Mouse (Mus musculus) erythroblast, embryonic 14.5 days (primary cell): ENCODE data around the gene Dnmt1. TPM values are rescaled to one million over a fixed set of nuclear protein-coding genes. Genes with fewer than 3 reads are reported as not detected.

Experiments
- H3K27me3 ChIP-seq: 2 replicates; pipeline ENCODE4 v1.6.1; 2012; ENCODE audit warnings: inconsistent platforms; ENCODE audit not compliant: control insufficient read depth
- H3K36me3 ChIP-seq: 2 replicates; pipeline ENCODE4 v1.6.1; 2012; ENCODE audit warnings: mild to moderate bottlenecking, inconsistent platforms; ENCODE audit not compliant: control insufficient read depth
- H3K4me1 ChIP-seq: 2 replicates; pipeline ENCODE4 v1.6.1; 2012; ENCODE audit warnings: inconsistent platforms; ENCODE audit not compliant: control insufficient read depth
- H3K4me3 ChIP-seq: replicated peaks from 2 replicates; pipeline ENCODE3; 2012; ENCODE audit warnings: moderate library complexity, mild to moderate bottlenecking, inconsistent platforms
- H3K9me3 ChIP-seq: 2 replicates; pipeline ENCODE4 v1.6.1; 2012; ENCODE audit warnings: low read length, inconsistent platforms, mixed read lengths; ENCODE audit not compliant: control insufficient read depth
- GATA1 ChIP-seq: IDR thresholded peaks from 2 replicates; pipeline ENCODE4 v1.6.1; 2012; ENCODE audit warnings: low read length, inconsistent platforms, mixed read lengths
- TAL1 ChIP-seq: IDR thresholded peaks from 3 replicates; pipeline ENCODE4 v1.6.1; 2012; ENCODE audit warnings: low read length, inconsistent platforms, mixed read lengths
- polyA plus RNA-seq: library from polyadenylated mRNA; stranded (reverse); fragments of >175 nt; gene quantifications from 2 replicates; pipeline ENCODE4 v1.2.3, GENCODE M21; 2012

Dnmt1 gene
- polyA plus RNA-seq, 1 experiment = 25.3 TPM

DNA sequence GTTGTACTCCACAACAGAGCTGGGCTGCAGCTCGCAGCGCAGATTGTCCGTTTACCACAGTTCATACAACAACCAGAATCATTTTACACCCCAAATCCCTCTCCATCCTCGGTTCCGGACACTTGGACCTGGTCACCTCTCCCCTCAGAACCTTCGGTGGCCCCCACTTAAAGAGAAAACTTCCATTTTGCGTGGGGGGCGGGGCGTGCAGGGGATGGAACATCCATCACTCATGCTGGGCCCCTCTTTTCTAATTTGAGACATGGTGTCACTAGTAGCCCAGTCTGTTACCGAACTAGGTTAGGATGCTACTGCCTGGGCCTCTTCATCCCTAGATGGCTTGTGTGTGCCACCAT, 81.0 kb downstream of the Dnmt1 start:
- no peaks in the 10 kb centered on the region for H3K27me3 ChIP-seq

GRCm38 (mm10) chr9:20878041-20878709, 81.5 kb downstream of the Dnmt1 start:
- Histone ChIP-seq H3K9me3 (no peaks in the 10 kb centered on the region), H3K27me3 (no peaks in the 10 kb centered on the region), H3K4me1 (peaks cover 37% of the 10 kb centered on the region), H3K36me3 (peaks cover 5% of the 10 kb centered on the region; the same call in 1 of the 2 replicates), H3K4me3 (peak overlapping the region; percentile 68)
- TF ChIP-seq GATA1 (no peak), TAL1 (no peak)

More for the DNA sequence above, 81.0 kb downstream of the Dnmt1 start:
- peak overlapping the region; percentile 68 for H3K4me3 ChIP-seq
- TF ChIP-seq TAL1 = no peak
- no peak for TF ChIP-seq GATA1
- peaks cover 37% of the 10 kb centered on the region for H3K4me1 ChIP-seq
- H3K36me3 ChIP-seq = peaks cover 1% of the 10 kb centered on the region; the same call in 1 of the 2 replicates
- no peaks in the 10 kb centered on the region for H3K9me3 ChIP-seq

DNA sequence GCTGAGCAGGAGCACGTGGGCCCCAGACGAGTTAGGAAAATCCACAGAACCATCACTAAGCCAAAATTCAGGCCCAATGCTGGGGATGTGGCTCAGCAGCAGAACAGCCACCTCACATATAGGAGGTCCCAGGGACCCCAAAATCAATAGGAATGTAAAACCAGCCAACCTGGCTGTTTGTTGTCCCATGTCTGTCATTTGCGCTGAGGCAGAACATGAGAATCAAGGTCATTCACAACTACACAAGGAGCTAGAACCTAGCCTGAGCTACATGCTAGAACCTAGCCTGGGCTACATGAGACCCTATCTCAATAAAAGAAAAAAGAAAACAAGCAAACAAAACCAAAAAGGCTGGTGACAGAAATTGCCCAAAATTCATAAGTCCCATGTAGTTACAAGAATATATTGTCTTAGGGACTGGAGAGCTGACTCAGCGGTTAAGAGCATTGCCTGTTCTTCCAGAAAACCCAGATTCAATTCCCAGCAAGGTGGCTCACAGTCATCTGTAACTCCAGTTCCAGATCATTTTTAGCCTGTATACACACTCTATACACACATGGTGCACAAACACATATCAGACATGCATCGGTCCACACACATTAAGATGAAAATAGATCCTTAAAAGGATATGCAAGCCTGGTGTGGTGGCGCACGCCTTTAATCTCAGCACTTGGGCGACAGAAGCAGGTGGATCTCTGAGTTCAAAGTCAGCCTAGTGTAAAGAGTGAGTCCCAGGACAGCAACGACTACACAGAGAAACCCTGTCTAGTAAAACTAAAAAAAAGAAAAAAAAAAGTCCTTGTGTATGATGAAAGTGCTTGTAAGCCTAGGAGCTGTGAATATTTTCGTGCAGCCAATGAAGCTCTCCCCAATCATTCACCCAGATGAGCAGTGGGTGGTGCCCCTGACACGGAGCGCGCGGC, 82.3 kb downstream of the Dnmt1 start:
- TF ChIP-seq GATA1 (no peak), TAL1 (no peak)

DNA sequence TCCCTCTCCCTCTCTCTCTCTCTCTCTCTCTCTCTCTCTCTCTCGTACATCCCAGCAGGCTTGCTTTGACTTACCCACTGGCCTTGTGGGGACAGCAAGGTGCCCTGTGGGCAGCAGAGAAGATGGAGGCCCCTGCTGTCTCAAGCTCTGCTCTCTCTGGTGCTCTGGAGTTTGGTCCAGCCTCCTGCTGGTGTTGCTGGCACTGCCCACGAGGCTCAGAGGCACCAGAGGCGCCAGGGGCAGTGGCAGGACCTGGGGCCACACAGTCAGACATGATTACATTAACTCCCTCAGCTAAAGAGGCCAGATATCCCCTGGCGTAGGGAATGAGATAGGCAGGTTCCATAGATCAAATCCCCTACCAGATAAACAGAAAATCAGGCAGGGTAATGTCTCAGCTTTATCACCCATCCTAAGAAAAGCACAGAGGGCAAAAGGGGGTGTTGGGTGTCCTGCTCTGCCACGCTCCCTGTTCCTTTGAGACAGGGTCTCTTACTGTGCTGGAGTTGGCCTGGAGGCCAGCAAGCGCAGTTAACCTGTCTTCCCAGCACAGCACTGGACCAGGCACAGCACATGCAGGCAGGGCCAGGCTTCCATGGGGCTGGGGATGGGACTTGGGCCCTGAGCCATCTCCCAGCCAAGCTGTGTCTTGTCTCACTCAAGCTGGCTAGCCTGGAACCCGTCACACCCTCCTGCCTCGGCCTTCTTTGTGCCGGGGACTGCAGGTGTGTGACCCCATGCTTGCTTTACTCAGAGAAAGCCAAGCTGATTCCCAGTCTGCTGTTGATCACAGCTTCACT, 83.2 kb downstream of the Dnmt1 start:
- no peak for TF ChIP-seq GATA1
- no peak for TF ChIP-seq TAL1
- H3K9me3 ChIP-seq = no peaks in the 10 kb centered on the region
- peaks cover 40% of the 10 kb centered on the region for H3K4me1 ChIP-seq
- no peaks in the 10 kb centered on the region for H3K27me3 ChIP-seq
- peaks cover 10% of the 10 kb centered on the region; the same call in 1 of the 2 replicates for H3K36me3 ChIP-seq
- H3K4me3 ChIP-seq = no peak overlapping the region

More for the DNA sequence above, 82.3 kb downstream of the Dnmt1 start:
- no peaks in the 10 kb centered on the region for H3K9me3 ChIP-seq
- H3K4me1 ChIP-seq = peaks cover 40% of the 10 kb centered on the region
- H3K4me3 ChIP-seq = peak overlapping the region; percentile 68
- H3K36me3 ChIP-seq = peaks cover 10% of the 10 kb centered on the region; the same call in 1 of the 2 replicates
- H3K27me3 ChIP-seq = no peaks in the 10 kb centered on the region

DNA sequence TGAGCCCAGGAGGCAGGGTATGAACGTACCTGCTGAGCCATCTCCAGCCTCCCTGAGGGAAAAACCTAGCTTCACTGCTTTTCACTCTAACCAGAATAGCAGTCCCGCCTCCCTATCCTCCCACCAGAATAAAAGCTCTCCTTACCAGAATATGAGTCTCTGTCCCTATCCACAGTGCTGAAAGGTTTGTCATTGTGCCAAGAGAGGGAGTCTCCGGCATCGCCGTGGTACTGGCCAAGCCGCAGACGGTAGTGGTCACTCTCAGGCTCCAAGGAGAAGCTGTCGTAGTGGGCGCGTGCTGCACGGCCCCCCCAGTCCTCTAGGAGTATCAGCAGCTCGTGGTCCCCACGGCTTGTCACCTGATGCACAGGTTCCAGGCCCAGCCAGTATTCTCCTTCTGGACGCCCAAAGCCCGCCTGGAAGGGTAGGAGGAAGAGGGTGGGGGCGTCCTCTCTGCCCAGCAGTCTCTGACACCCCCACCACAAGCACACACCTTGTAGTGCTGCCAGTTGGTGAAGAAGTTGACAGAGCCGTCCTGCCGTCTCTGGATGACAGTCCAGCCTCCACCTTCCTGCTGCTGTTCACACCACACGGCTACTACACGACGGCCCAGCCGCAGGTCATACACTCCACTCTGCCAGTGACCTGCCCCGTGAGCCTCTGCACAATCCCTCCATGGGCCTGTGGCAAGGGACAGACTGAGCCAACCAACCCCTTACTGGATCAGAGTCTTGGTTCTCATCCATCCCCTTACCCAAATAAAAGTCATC, 84.5 kb downstream of the Dnmt1 start:
- Histone ChIP-seq H3K36me3 (peaks cover 10% of the 10 kb centered on the region; the same call in 1 of the 2 replicates), H3K4me1 (peaks cover 40% of the 10 kb centered on the region), H3K27me3 (peaks cover 2% of the 10 kb centered on the region; the same call in 1 of the 2 replicates), H3K9me3 (no peaks in the 10 kb centered on the region), H3K4me3 (no peak overlapping the region)
- no peak for TF ChIP-seq TAL1
- no peak for TF ChIP-seq GATA1

- Histone ChIP-seq H3K4me3 (no peak overlapping the region), H3K27me3 (peaks cover 17% of the 10 kb centered on the region), H3K4me1 (peaks cover 35% of the 10 kb centered on the region), H3K36me3 (peaks cover 10% of the 10 kb centered on the region; the same call in 1 of the 2 replicates), H3K9me3 (no peaks in the 10 kb centered on the region)
- no peak for TF ChIP-seq GATA1
- no peak for TF ChIP-seq TAL1
Observed at GRCm38 (mm10) chr9:20873521-20873920, 86.2 kb downstream of the Dnmt1 start.

DNA sequence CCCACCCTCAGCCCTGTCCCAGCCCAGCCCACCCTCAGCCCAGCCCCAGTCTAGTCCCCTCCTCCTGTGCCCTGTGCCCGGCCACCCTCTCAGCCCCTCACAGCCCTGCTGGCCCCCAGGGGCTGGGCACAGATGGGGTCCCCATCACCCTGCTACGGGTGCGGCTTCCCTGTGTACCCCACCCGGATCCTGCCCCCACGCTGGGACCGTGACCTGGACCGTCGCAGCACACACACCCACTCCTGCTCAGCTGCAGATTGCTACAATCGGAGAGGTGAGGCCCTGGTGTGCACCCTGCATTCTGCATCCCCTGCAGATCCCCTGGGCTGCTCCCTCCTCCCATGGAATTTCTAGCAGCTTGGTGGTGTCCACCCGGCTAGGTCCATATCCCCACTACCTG, 86.7 kb downstream of the Dnmt1 start:
- Histone ChIP-seq H3K9me3 (no peaks in the 10 kb centered on the region), H3K4me3 (no peak overlapping the region), H3K4me1 (peaks cover 32% of the 10 kb centered on the region), H3K36me3 (peaks cover 10% of the 10 kb centered on the region; the same call in 1 of the 2 replicates), H3K27me3 (peaks cover 21% of the 10 kb centered on the region)
- no peak for TF ChIP-seq TAL1
- no peak for TF ChIP-seq GATA1
